Mouse (Mus musculus) hindbrain, embryonic 16.5 days (tissue): ENCODE measurements around the gene Il10. TPM values are rescaled to one million over a fixed set of nuclear protein-coding genes. Genes with fewer than 3 reads are reported as not detected.

ENCODE experiments used
- ATAC-seq: fragments of 200-750 bp; cut with Nextera tagmentation; 2 replicates; pipeline ENCODE4 v1.8.0; 2017; ENCODE audit warnings: moderate TSS enrichment, moderate library complexity
- H3K27ac ChIP-seq: fragments of 300-500 bp; sonication (generic); 2 replicates; pipeline ENCODE4 v1.5.1; 2014; ENCODE audit warnings: low read depth, mild to moderate bottlenecking, control low read depth, low read length, moderate library complexity
- H3K27me3 ChIP-seq: fragments of 300-500 bp; sonication (generic); replicated peaks from 2 replicates; pipeline ENCODE4 v1.6.1; 2014; ENCODE audit warnings: low read length; ENCODE audit not compliant: control insufficient read depth, insufficient read depth
- H3K36me3 ChIP-seq: fragments of 300-500 bp; sonication (generic); 2 replicates; pipeline ENCODE4 v1.6.1; 2014; ENCODE audit warnings: mild to moderate bottlenecking, low read length, moderate library complexity, mixed read lengths; ENCODE audit not compliant: control insufficient read depth, insufficient read depth
- H3K4me1 ChIP-seq: fragments of 300-500 bp; sonication (generic); 2 replicates; pipeline ENCODE4 v1.6.1; 2014; ENCODE audit warnings: low read depth, low read length; ENCODE audit not compliant: control insufficient read depth, insufficient read depth
- H3K4me2 ChIP-seq: fragments of 300-500 bp; sonication (generic); 2 replicates; pipeline ENCODE4 v1.6.1; 2014; ENCODE audit warnings: mild to moderate bottlenecking, low read length, control low read depth, moderate library complexity
- H3K4me3 ChIP-seq: fragments of 300-500 bp; sonication (generic); 2 replicates; pipeline ENCODE4 v1.5.1; 2014; ENCODE audit warnings: mild to moderate bottlenecking, low read length, control low read depth, moderate library complexity
- H3K9ac ChIP-seq: fragments of 300-500 bp; sonication (generic); 2 replicates; pipeline ENCODE4 v1.6.1; 2014; ENCODE audit warnings: low read depth, mild to moderate bottlenecking, control low read depth, low read length, moderate library complexity
- H3K9me3 ChIP-seq: fragments of 300-500 bp; sonication (generic); 2 replicates; pipeline ENCODE4 v1.6.1; 2014; ENCODE audit warnings: mild to moderate bottlenecking, low read length, moderate library complexity; ENCODE audit not compliant: control insufficient read depth
- WGBS: fragments of 180-500 bp; shearing (Covaris S2); extraction: QIAGEN DNeasy Blood & Tissue Kit; methylation state at CpG from one replicate; pipeline ENCODE4 v1.1.7; 2014; 5-methylcytosine and 5-hydroxymethylcytosine counted together
- polyA plus RNA-seq: library from polyadenylated mRNA; unstranded; fragments of >200 nt; fragmentation: Nextera tagmentation; extraction: Ambion mirVana; gene quantifications from 2 replicates; pipeline ENCODE4 v1.2.1, GENCODE M21; 2015

Il10 gene
- polyA plus RNA-seq, 1 experiment from 2014 or later, result not detected

DNA sequence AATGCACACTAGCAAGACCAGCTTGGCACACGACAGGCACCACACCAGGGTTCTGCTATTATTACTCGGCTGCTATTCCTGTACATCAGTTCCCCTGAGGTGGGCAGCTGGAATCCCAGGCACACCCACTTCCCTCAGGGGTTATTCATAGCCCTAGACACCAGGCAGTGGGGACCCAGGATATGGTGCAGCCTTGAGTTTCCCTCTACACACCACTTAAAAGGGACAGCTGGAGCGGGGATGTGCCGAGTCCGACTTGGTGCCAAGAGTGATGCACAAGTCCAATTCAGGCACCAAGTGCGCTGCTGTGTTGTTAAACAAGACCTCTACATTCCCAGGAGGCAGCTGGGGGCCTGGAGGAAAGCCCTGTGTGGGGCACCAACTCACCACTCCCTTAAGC, 43.2 kb downstream of the Il10 start:
- no peaks in the 10 kb centered on the region for H3K9me3 ChIP-seq
- no peak overlapping the region for H3K4me2 ChIP-seq
- H3K4me3 ChIP-seq, result no peak overlapping the region
- H3K27ac ChIP-seq, result no peak overlapping the region
- H3K9ac ChIP-seq, result no peak overlapping the region
- no peaks in the 10 kb centered on the region for H3K27me3 ChIP-seq
- WGBS, result 52% methylated on average over 6 of the region's 6 CpGs
- peaks cover 24% of the 10 kb centered on the region for H3K4me1 ChIP-seq
- H3K36me3 ChIP-seq, result no peaks in the 10 kb centered on the region; the same call in 1 of the 2 replicates
- 0 out of 2 replicates have a peak, but pooled peaks have one; percentile 16 for ATAC-seq

DNA sequence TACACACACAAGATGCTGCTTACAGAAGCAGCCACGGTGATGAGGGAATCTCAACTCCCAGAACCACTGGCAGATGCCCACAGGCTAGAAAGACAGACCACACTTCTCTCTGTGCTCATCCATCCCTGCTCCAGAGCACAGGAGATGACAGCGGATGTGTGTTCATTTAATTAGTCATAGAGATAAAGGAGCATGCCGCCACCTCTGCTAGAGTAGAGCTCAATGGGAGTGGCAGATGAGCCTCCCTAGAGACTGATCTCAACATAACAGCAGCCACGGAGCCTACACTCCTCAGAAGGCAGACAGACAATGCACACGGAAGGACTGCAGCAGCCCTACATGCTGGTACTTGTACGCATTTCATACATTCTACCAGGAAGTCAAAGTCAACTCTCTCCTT, 44.6 kb downstream of the Il10 start:
- ATAC-seq, result peak; percentile 11; the same call in 1 of the 2 replicates
- Histone ChIP-seq H3K4me3 (no peak overlapping the region), H3K4me1 (peaks cover 21% of the 10 kb centered on the region), H3K27ac (no peak overlapping the region), H3K4me2 (no peak overlapping the region), H3K9me3 (no peaks in the 10 kb centered on the region), H3K36me3 (no peaks in the 10 kb centered on the region), H3K9ac (no peak overlapping the region), H3K27me3 (no peaks in the 10 kb centered on the region)
- WGBS, result 42% methylated on average over 6 of the region's 6 CpGs

DNA sequence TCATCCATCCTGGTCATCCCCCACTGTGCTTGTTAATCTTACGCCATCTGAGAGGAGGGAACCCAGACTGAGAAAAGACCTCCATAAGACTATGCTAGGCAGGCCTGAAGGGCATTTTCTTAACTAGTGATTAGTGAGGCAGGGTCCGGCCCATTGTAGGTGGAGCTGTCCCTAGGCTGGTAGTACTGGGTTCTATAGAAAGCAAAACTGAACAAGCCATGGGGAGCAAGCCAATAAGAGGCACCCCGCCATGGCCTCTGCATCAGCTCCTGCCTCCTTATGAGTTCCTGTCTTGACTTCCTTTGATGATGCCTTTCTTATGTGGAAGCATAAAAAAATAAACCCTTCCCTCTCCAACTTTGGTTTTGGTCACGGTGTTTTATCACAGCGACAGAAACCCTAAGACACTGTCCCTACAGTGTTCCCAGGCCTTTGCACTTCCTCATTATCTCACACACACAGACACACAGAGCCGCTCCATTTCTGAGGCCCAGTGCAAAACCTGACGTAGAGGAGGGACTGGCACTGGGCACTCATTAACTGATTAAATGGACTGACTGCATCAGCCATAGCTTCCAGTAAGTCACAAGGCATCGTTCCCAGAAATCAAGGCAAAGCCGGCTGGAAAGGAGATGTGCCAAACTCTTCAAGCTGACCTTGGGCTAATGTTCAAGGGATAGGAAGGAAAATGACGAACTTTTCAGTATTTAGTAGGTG, 48.5 kb downstream of the Il10 start:
- ATAC-seq, result no peak
- Histone ChIP-seq H3K9ac (no peak overlapping the region), H3K9me3 (no peaks in the 10 kb centered on the region), H3K4me2 (no peak overlapping the region), H3K27ac (no peak overlapping the region), H3K27me3 (no peaks in the 10 kb centered on the region), H3K4me3 (no peak overlapping the region), H3K4me1 (peaks cover 7% of the 10 kb centered on the region), H3K36me3 (no peaks in the 10 kb centered on the region)
- WGBS, result 81% methylated on average over 10 of the region's 10 CpGs

DNA sequence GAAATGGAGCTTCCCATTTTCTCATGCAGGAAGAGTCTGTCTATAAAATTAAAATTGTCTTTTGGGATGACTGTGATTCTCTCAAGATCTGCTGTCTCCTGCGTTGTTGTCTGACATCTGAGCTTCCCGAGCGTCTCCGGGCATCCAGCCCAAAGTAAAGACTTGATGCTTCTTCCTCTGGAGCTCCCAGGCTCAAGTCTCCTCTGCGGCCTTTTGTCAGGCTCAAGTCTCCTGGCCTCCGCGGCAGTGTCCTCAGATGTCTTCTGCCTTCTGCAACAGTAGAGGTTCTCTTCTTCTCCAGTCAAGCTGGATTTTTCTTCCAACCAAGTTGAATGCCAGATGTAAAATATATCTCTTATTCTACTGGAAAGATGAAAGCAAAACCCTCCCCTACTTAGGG, 49.4 kb downstream of the Il10 start:
- H3K4me1 ChIP-seq, result peaks cover 11% of the 10 kb centered on the region
- no peak overlapping the region for H3K27ac ChIP-seq
- no peak for ATAC-seq
- no peak overlapping the region for H3K9ac ChIP-seq
- H3K27me3 ChIP-seq, result no peaks in the 10 kb centered on the region
- no peak overlapping the region for H3K4me2 ChIP-seq
- no peak overlapping the region for H3K4me3 ChIP-seq
- H3K36me3 ChIP-seq, result no peaks in the 10 kb centered on the region
- no peaks in the 10 kb centered on the region for H3K9me3 ChIP-seq
- 85% methylated on average over 7 of the region's 7 CpGs for WGBS

DNA sequence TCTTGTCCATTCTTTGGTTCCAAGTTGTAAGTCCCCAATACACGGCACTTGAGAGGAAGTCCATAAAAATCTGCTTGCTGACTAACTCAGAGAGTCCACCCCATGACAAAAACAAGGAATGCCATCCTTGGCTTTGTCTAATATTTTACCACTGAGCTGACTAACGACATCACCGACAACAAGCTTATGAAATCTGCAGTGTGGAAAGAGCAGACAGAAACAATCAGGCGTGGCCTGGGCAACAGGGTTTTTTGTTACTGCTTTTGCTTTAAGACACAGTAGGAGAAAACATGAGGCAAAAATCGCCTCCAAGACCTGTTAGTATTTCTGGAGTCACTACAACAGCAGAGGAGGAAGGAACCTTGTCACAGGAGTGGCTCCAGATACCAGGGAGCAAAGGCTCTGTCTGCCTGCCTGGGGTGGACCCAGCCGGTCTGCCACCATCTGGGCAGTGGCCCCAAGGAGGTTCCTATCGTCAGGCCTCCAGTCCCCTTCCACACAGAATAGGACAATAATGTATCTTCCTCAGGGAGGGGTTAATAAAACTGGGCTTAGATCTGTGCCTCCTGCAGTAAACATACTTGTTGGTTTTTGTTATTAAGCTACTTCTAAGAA, 52.8 kb downstream of the Il10 start:
- Histone ChIP-seq H3K36me3 (no peaks in the 10 kb centered on the region), H3K4me1 (peaks cover 26% of the 10 kb centered on the region), H3K9ac (no peak overlapping the region), H3K27me3 (no peaks in the 10 kb centered on the region), H3K27ac (no peak overlapping the region), H3K4me2 (no peak overlapping the region), H3K4me3 (no peak overlapping the region), H3K9me3 (no peaks in the 10 kb centered on the region)
- 91% methylated on average over 7 of the region's 7 CpGs for WGBS
- ATAC-seq, result no peak

DNA sequence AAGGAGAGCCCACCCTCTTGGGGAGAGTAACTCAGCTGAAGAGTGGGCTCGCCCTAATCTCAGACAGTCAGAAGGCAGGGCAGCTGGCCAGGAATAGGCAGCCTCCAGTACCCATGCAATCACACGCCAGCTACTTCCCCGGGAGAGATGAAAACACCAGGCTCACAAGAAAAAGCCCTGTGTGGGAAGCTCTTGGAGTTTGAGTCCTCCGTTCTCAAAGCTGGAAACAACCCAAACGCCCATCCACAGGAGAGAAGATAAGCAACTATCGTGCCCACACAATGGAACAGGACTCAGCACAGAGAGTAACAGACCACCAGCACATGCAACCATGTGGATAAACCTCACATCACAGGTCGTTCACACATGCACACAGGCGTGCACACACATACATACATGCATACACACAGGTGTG, 54.9 kb downstream of the Il10 start:
- H3K9me3 ChIP-seq, result no peaks in the 10 kb centered on the region
- no peak overlapping the region for H3K4me2 ChIP-seq
- H3K9ac ChIP-seq, result no peak overlapping the region
- H3K4me3 ChIP-seq, result no peak overlapping the region
- H3K27ac ChIP-seq, result peak overlapping the region; percentile 72
- H3K27me3 ChIP-seq, result no peaks in the 10 kb centered on the region
- H3K36me3 ChIP-seq, result no peaks in the 10 kb centered on the region
- 55% methylated on average over 8 of the region's 8 CpGs for WGBS
- peak; percentile 68; the same call in 1 of the 2 replicates for ATAC-seq
- peaks cover 37% of the 10 kb centered on the region for H3K4me1 ChIP-seq

Other genes starting within 250 kb of the Il10 start
- gene Fcamr, start 218.9 kb upstream of the Il10 start, polyA plus RNA-seq, result not detected in 2 replicates
- not detected in 2 replicates for gene Pigr, start 193.2 kb upstream of the Il10 start, polyA plus RNA-seq
- 0.95 and 2.4 TPM in 2 replicates for gene Fcmr, start 154.2 kb upstream of the Il10 start, polyA plus RNA-seq
- not detected in 2 replicates for gene Il24, start 132.4 kb upstream of the Il10 start, polyA plus RNA-seq
- not detected in 2 replicates for gene Il20, start 108.4 kb upstream of the Il10 start, polyA plus RNA-seq
- gene Il19, start 79.7 kb upstream of the Il10 start, polyA plus RNA-seq, result not detected in 2 replicates
- 9.1 and 15.7 TPM in 2 replicates for gene Mapkapk2, start 78.0 kb downstream of the Il10 start, polyA plus RNA-seq
- 12.2 and 14.5 TPM in 2 replicates for gene Dyrk3, start 118.5 kb downstream of the Il10 start, polyA plus RNA-seq
- 48.0 and 50.5 TPM in 2 replicates for gene Eif2d, start 133.3 kb downstream of the Il10 start, polyA plus RNA-seq
- gene Rassf5, start 225.4 kb downstream of the Il10 start, polyA plus RNA-seq, result 5.5 and 6.7 TPM in 2 replicates